Mouse (Mus musculus): ENCODE results near the gene Gm10563. TPM values are rescaled to one million over a fixed set of nuclear protein-coding genes. Genes with fewer than 3 reads are reported as not detected.
A peak's percentile ranks its signal among the peaks of the same experiment; 100 is the strongest.
"Not testable (repeated sequence)": the region's sequence is repeated elsewhere in the genome, so short reads cannot be mapped to it uniquely, and the experiment has no call there.

Gene Gm10563
- polyA plus RNA-seq (2012; rRNA removed) = not detected in 2 replicates

- not testable (repeated sequence) for H3K4me1 ChIP-seq (ENCODE audit: control insufficient read depth, insufficient read depth, low read length); H3K27ac ChIP-seq (ENCODE audit: control insufficient read depth, insufficient read depth, low read depth, low read length); H3K4me3 ChIP-seq (ENCODE audit: control insufficient read depth, low read depth, low read length); H3K27me3 ChIP-seq (ENCODE audit: control insufficient read depth, insufficient read depth, low read length); H3K36me3 ChIP-seq (ENCODE audit: control insufficient read depth, insufficient read depth, low read length)
Measured at GRCm38 (mm10) chr4:155645308-155645707, at the start of gene Gm10563. Gm10563 (minus strand) TSS chr4:155645408.

- TF ChIP-seq POLR2A (IDR thresholded peaks at IDR 0.05; ENCODE audit: control insufficient read depth, low read depth, low read length) (no peak), CTCF (IDR thresholded peaks at IDR 0.05; ENCODE audit: control insufficient read depth, insufficient read depth, insufficient replicate concordance, low read depth, low read length) (peak; percentile 23; the same call in 1 of the 2 replicates)
- H3K36me3 ChIP-seq (ENCODE audit: control insufficient read depth, insufficient read depth, low read length) = no peaks in the 10 kb centered on the region
- peaks cover 4% of the 10 kb centered on the region for H3K4me1 ChIP-seq (ENCODE audit: control insufficient read depth, insufficient read depth, low read length)
- H3K27me3 ChIP-seq (ENCODE audit: control insufficient read depth, insufficient read depth, low read length) = no peaks in the 10 kb centered on the region
- no peak overlapping the region; the same call in 1 of the 2 replicates for H3K27ac ChIP-seq (ENCODE audit: control insufficient read depth, insufficient read depth, low read depth, low read length)
- peak overlapping the region; percentile 76 for H3K4me3 ChIP-seq (ENCODE audit: control insufficient read depth, low read depth, low read length)
Measured at GRCm38 (mm10) chr4:155694482-155695401, 49.5 kb upstream of the Gm10563 start.

GRCm38 (mm10) chr4:155694111-155694481, 48.9 kb upstream of the Gm10563 start, which contains the start of gene Fndc10:
Fndc10 (plus strand) TSS chr4:155694342.
- TF ChIP-seq CTCF (IDR thresholded peaks at IDR 0.05; ENCODE audit: control insufficient read depth, insufficient read depth, insufficient replicate concordance, low read depth, low read length) (no peak), POLR2A (IDR thresholded peaks at IDR 0.05; ENCODE audit: control insufficient read depth, low read depth, low read length) (no peak)
- no peak within 1 kb of the TSS; the same call in 1 of the 2 replicates for H3K27ac ChIP-seq (ENCODE audit: control insufficient read depth, insufficient read depth, low read depth, low read length)
- H3K4me1 ChIP-seq (ENCODE audit: control insufficient read depth, insufficient read depth, low read length) = peaks cover 4% of the 10 kb centered on the region
- H3K36me3 ChIP-seq (ENCODE audit: control insufficient read depth, insufficient read depth, low read length) = no peaks in the 10 kb centered on the region
- no peaks in the 10 kb centered on the region for H3K27me3 ChIP-seq (ENCODE audit: control insufficient read depth, insufficient read depth, low read length)
- H3K4me3 ChIP-seq (ENCODE audit: control insufficient read depth, low read depth, low read length) = peak within 1 kb of the TSS; percentile 76

- Histone ChIP-seq H3K4me3 (ENCODE audit: control insufficient read depth, low read depth, low read length) (no peak overlapping the region), H3K27ac (ENCODE audit: control insufficient read depth, insufficient read depth, low read depth, low read length) (no peak overlapping the region), H3K4me1 (ENCODE audit: control insufficient read depth, insufficient read depth, low read length) (peaks cover 4% of the 10 kb centered on the region), H3K36me3 (ENCODE audit: control insufficient read depth, insufficient read depth, low read length) (no peaks in the 10 kb centered on the region), H3K27me3 (ENCODE audit: control insufficient read depth, insufficient read depth, low read length) (no peaks in the 10 kb centered on the region)
- TF ChIP-seq POLR2A (IDR thresholded peaks at IDR 0.05; ENCODE audit: control insufficient read depth, low read depth, low read length) = no peak
- no peak for TF ChIP-seq CTCF (IDR thresholded peaks at IDR 0.05; ENCODE audit: control insufficient read depth, insufficient read depth, insufficient replicate concordance, low read depth, low read length)
Measured at GRCm38 (mm10) chr4:155692421-155692820, 47.2 kb upstream of the Gm10563 start.

- no peaks in the 10 kb centered on the region for H3K36me3 ChIP-seq (ENCODE audit: control insufficient read depth, insufficient read depth, low read length)
- no peaks in the 10 kb centered on the region for H3K27me3 ChIP-seq (ENCODE audit: control insufficient read depth, insufficient read depth, low read length)
- no peak overlapping the region for H3K4me3 ChIP-seq (ENCODE audit: control insufficient read depth, low read depth, low read length)
- peaks cover 4% of the 10 kb centered on the region for H3K4me1 ChIP-seq (ENCODE audit: control insufficient read depth, insufficient read depth, low read length)
- H3K27ac ChIP-seq (ENCODE audit: control insufficient read depth, insufficient read depth, low read depth, low read length) = no peak overlapping the region
- TF ChIP-seq CTCF (IDR thresholded peaks at IDR 0.05; ENCODE audit: control insufficient read depth, insufficient read depth, insufficient replicate concordance, low read depth, low read length) (no peak), POLR2A (IDR thresholded peaks at IDR 0.05; ENCODE audit: control insufficient read depth, low read depth, low read length) (no peak)
Measured at GRCm38 (mm10) chr4:155690571-155691375, 45.6 kb upstream of the Gm10563 start.

- H3K36me3 ChIP-seq (ENCODE audit: control insufficient read depth, insufficient read depth, low read length); H3K27me3 ChIP-seq (ENCODE audit: control insufficient read depth, insufficient read depth, low read length); H3K27ac ChIP-seq (ENCODE audit: control insufficient read depth, insufficient read depth, low read depth, low read length); H3K4me3 ChIP-seq (ENCODE audit: control insufficient read depth, low read depth, low read length); H3K4me1 ChIP-seq (ENCODE audit: control insufficient read depth, insufficient read depth, low read length): not testable (repeated sequence)
Measured at GRCm38 (mm10) chr4:155687764-155688163, 42.6 kb upstream of the Gm10563 start.

GRCm38 (mm10) chr4:155683670-155684277, 38.6 kb upstream of the Gm10563 start:
- not testable (repeated sequence) for H3K4me3 ChIP-seq (ENCODE audit: control insufficient read depth, low read depth, low read length); H3K4me1 ChIP-seq (ENCODE audit: control insufficient read depth, insufficient read depth, low read length); H3K36me3 ChIP-seq (ENCODE audit: control insufficient read depth, insufficient read depth, low read length); H3K27me3 ChIP-seq (ENCODE audit: control insufficient read depth, insufficient read depth, low read length); H3K27ac ChIP-seq (ENCODE audit: control insufficient read depth, insufficient read depth, low read depth, low read length)
